Mouse (Mus musculus) heart, adult 2 months (tissue): Measurements from ENCODE around the gene Fermt2. TPM values are rescaled to one million over a fixed set of nuclear protein-coding genes. Genes with fewer than 3 reads are reported as not detected.
A peak's percentile ranks its signal among the peaks of the same experiment; 100 is the strongest.
"Not testable (repeated sequence)": the region's sequence is repeated elsewhere in the genome, so short reads cannot be mapped to it uniquely, and the experiment has no call there.

Experiments
- DNase-seq, 2 experiments: peaks; one replicate each; pipeline ENCODE4 v3.0.0; 2021
- H3K27ac ChIP-seq: fragments of 200-600 bp; 2 replicates; pipeline ENCODE4 v1.8.1; 2022
- H3K27me3 ChIP-seq: fragments of 200-500 bp; 2 replicates; pipeline ENCODE4 v1.6.1; 2012; ENCODE audit warnings: mild to moderate bottlenecking, low read length, inconsistent platforms, mixed read lengths; ENCODE audit not compliant: control insufficient read depth, insufficient read depth
- H3K36me3 ChIP-seq: fragments of 200-500 bp; 2 replicates; pipeline ENCODE4 v1.6.1; 2012; ENCODE audit warnings: low read length, inconsistent platforms; ENCODE audit not compliant: control insufficient read depth, insufficient read depth
- H3K4me1 ChIP-seq: fragments of 200-500 bp; 2 replicates; pipeline ENCODE4 v1.6.1; 2011; ENCODE audit warnings: low read length; ENCODE audit not compliant: control insufficient read depth, insufficient read depth
- H3K4me3 ChIP-seq: fragments of 200-600 bp; 2 replicates; pipeline ENCODE4 v1.8.1; 2022
- H3K79me2 ChIP-seq: fragments of 200-500 bp; replicated peaks from 2 replicates; pipeline ENCODE4 v1.6.1; 2012; ENCODE audit warnings: mild to moderate bottlenecking, inconsistent platforms, low read length, moderate library complexity, mixed read lengths; ENCODE audit not compliant: control insufficient read depth, insufficient read depth
- H3K9ac ChIP-seq: fragments of 200-500 bp; 2 replicates; pipeline ENCODE4 v1.6.1; 2012; ENCODE audit warnings: low read depth, mild to moderate bottlenecking, control low read depth, inconsistent platforms, low read length, mixed read lengths
- CTCF ChIP-seq: fragments of 200-600 bp; IDR thresholded peaks from 2 replicates; pipeline ENCODE4 v1.8.1; 2022; ENCODE audit warnings: antibody characterized with exemption, mild to moderate bottlenecking, moderate library complexity
- EP300 ChIP-seq: fragments of 200-500 bp; IDR thresholded peaks from 2 replicates; pipeline ENCODE4 v1.6.1; 2011; ENCODE audit warnings: low read depth, low read length, control low read depth; ENCODE audit not compliant: insufficient read depth
- POLR2A ChIP-seq: fragments of 200-500 bp; IDR thresholded peaks from 2 replicates; pipeline ENCODE4 v1.6.1; 2011; ENCODE audit warnings: mild to moderate bottlenecking, low read depth, low read length, control low read depth; ENCODE audit not compliant: insufficient read depth
- WGBS: fragments of 180-500 bp; shearing (Covaris S2); methylation state at CpG from one replicate; pipeline ENCODE4 v1.1.7; 2018; 5-methylcytosine and 5-hydroxymethylcytosine counted together
- intact Hi-C: fragments of 180-260 bp; cut with DNase I; formaldehyde crosslinking; loops from one replicate; pipeline ENCODE4 v1.15.1; 2025
- polyA plus RNA-seq: library from polyadenylated mRNA; depleted of rRNA; stranded (reverse); fragments of >200 nt; gene quantifications from 2 replicates; pipeline ENCODE4 v1.2.3, GENCODE M21; 2012
- total RNA-seq, 2 experiments: library from RNA; stranded (reverse); gene quantifications; 2 replicates each; pipeline ENCODE4 v1.2.3; 2021

Gene Fermt2
- total and polyA plus RNA-seq, 3 experiments = 80.7 to 250 (median 230) TPM

GRCm38 (mm10) chr14:45506165-45506564 lies 23.8 kb downstream of the Fermt2 start:
- Histone ChIP-seq H3K27me3 (no peaks in the 10 kb centered on the region), H3K4me3 (no peak overlapping the region), H3K27ac (peak overlapping the region; percentile 70), H3K36me3 (peaks cover 66% of the 10 kb centered on the region), H3K9ac (no peak overlapping the region), H3K4me1 (peaks cover 45% of the 10 kb centered on the region), H3K79me2 (peaks cover 16% of the 10 kb centered on the region)
- 77% methylated on average over 4 of the region's 4 CpGs for WGBS
- no peak for DNase-seq
- TF ChIP-seq POLR2A = no peak
- intact Hi-C loops = no loop called here

GRCm38 (mm10) chr14:45504422-45505113 lies 25.4 kb downstream of the Fermt2 start:
- H3K27me3 ChIP-seq = no peaks in the 10 kb centered on the region
- peaks cover 62% of the 10 kb centered on the region for H3K36me3 ChIP-seq
- no peak overlapping the region for H3K4me3 ChIP-seq
- TF ChIP-seq CTCF = no peak
- no peak for TF ChIP-seq EP300
- TF ChIP-seq POLR2A = no peak; the same call in 1 of the 2 replicates
- intact Hi-C loops = no loop called here
- 64% methylated on average over 10 of the region's 10 CpGs for WGBS
- peak overlapping the region; percentile 47 for H3K27ac ChIP-seq
- peaks cover 16% of the 10 kb centered on the region for H3K79me2 ChIP-seq
- DNase-seq = no peak
- H3K9ac ChIP-seq = peak overlapping the region; percentile 14; the same call in 1 of the 2 replicates
- peaks cover 41% of the 10 kb centered on the region for H3K4me1 ChIP-seq

GRCm38 (mm10) chr14:45503934-45504333 lies 26.0 kb downstream of the Fermt2 start:
- H3K36me3 ChIP-seq = peaks cover 56% of the 10 kb centered on the region
- intact Hi-C loops = no loop called here

GRCm38 (mm10) chr14:45500052-45500451 lies 29.9 kb downstream of the Fermt2 start:
- H3K4me3 ChIP-seq = no peak overlapping the region
- TF ChIP-seq EP300 = no peak
- no peak for TF ChIP-seq CTCF
- TF ChIP-seq POLR2A = no peak
- H3K27me3 ChIP-seq = no peaks in the 10 kb centered on the region
- WGBS = 69% methylated on average over 11 of the region's 11 CpGs
- no peak for DNase-seq
- peak overlapping the region; percentile 2; the same call in 1 of the 2 replicates for H3K9ac ChIP-seq
- intact Hi-C loops = no loop called here
- peak overlapping the region; percentile 58 for H3K27ac ChIP-seq
- H3K4me1 ChIP-seq = peaks cover 22% of the 10 kb centered on the region
- peaks cover 17% of the 10 kb centered on the region for H3K79me2 ChIP-seq
- peaks cover 39% of the 10 kb centered on the region for H3K36me3 ChIP-seq

More at GRCm38 (mm10) chr14:45503934-45504333, 26.0 kb downstream of the Fermt2 start:
- Histone ChIP-seq H3K4me3 (no peak overlapping the region), H3K27me3 (no peaks in the 10 kb centered on the region), H3K9ac (no peak overlapping the region), H3K4me1 (peaks cover 41% of the 10 kb centered on the region), H3K27ac (peak overlapping the region; percentile 62), H3K79me2 (peaks cover 19% of the 10 kb centered on the region)
- TF ChIP-seq POLR2A (peak; percentile 37; the same call in 1 of the 2 replicates), CTCF (no peak), EP300 (peak; percentile 57; the same call in 1 of the 2 replicates)
- DNase-seq = no peak
- 40% methylated on average over 3 of the region's 3 CpGs for WGBS

GRCm38 (mm10) chr14:45497116-45497515 lies 32.8 kb downstream of the Fermt2 start:
- Histone ChIP-seq H3K27ac (no peak overlapping the region), H3K36me3 (peaks cover 31% of the 10 kb centered on the region), H3K79me2 (peaks cover 14% of the 10 kb centered on the region), H3K4me1 (peaks cover 17% of the 10 kb centered on the region), H3K9ac (no peak overlapping the region), H3K4me3 (no peak overlapping the region), H3K27me3 (no peaks in the 10 kb centered on the region)
- DNase-seq = no peak
- intact Hi-C loops = no loop called here
- WGBS = 87% methylated on average over 3 of the region's 3 CpGs
- TF ChIP-seq POLR2A (no peak), EP300 (no peak), CTCF (no peak)

- DNase-seq, H3K4me3 ChIP-seq, H3K27me3 ChIP-seq, H3K27ac ChIP-seq, H3K9ac ChIP-seq, intact Hi-C loops: not testable (repeated sequence)
- WGBS = 85% methylated on average over 14 of the region's 14 CpGs
- peaks cover 24% of the 10 kb centered on the region for H3K4me1 ChIP-seq
- H3K79me2 ChIP-seq = peaks cover 13% of the 10 kb centered on the region
- peaks cover 37% of the 10 kb centered on the region for H3K36me3 ChIP-seq
Observed at GRCm38 (mm10) chr14:45495810-45496209, 34.1 kb downstream of the Fermt2 start.
